Mouse (Mus musculus) testis, adult 2 months (tissue): ENCODE data around the gene Popdc2.

Experiments used
- CTCF ChIP-seq: fragments of 200-500 bp; IDR thresholded peaks from 2 replicates; pipeline ENCODE4 v1.5.1; 2012; ENCODE audit warnings: low read depth, mild to moderate bottlenecking, inconsistent platforms, low read length, moderate library complexity; ENCODE audit not compliant: control insufficient read depth, insufficient read depth, insufficient replicate concordance
- POLR2A ChIP-seq: fragments of 200-500 bp; IDR thresholded peaks from 2 replicates; pipeline ENCODE4 v1.6.1; 2012; ENCODE audit warnings: low read depth, mild to moderate bottlenecking, inconsistent platforms, low read length, moderate library complexity; ENCODE audit not compliant: control insufficient read depth

- TF ChIP-seq CTCF (no peak), POLR2A (no peak)
Measured at GRCm38 (mm10) chr16:38352031-38352430, 10.0 kb upstream of the Popdc2 start.
